Mouse (Mus musculus) bone marrow, adult 2 months (tissue): ENCODE measurements around the gene Socs4. TPM values are rescaled to one million over a fixed set of nuclear protein-coding genes. Genes with fewer than 3 reads are reported as not detected.

Experiments used
- H3K27ac ChIP-seq: fragments of 200-500 bp; 2 replicates; pipeline ENCODE4 v1.5.1; 2012; ENCODE audit warnings: low read depth, mild to moderate bottlenecking, control low read depth, inconsistent platforms, low read length; ENCODE audit not compliant: control insufficient read depth, poor library complexity, insufficient read depth
- H3K4me1 ChIP-seq: fragments of 200-500 bp; 2 replicates; pipeline ENCODE4 v1.6.1; 2011; ENCODE audit warnings: low read length; ENCODE audit not compliant: control insufficient read depth, insufficient read depth
- H3K4me3 ChIP-seq: fragments of 200-500 bp; replicated peaks from 2 replicates; pipeline ENCODE3; 2011; ENCODE audit warnings: mild to moderate bottlenecking, low read depth, low read length, control low read depth; ENCODE audit not compliant: control insufficient read depth
- CTCF ChIP-seq: fragments of 200-500 bp; IDR thresholded peaks from 2 replicates; pipeline ENCODE4 v1.5.1; 2011; ENCODE audit warnings: low read length, control low read depth; ENCODE audit not compliant: control insufficient read depth, insufficient read depth
- POLR2A ChIP-seq: fragments of 200-500 bp; IDR thresholded peaks from 2 replicates; pipeline ENCODE4 v1.6.1; 2011; ENCODE audit warnings: low read depth, mild to moderate bottlenecking, control low read depth, low read length, borderline replicate concordance; ENCODE audit not compliant: control insufficient read depth
- WGBS: fragments of 180-500 bp; shearing (Covaris S2); methylation state at CpG from one replicate; pipeline ENCODE4 v1.1.7; 2018; 5-methylcytosine and 5-hydroxymethylcytosine counted together
- polyA plus RNA-seq: library from polyadenylated mRNA; stranded (reverse); fragments of >200 nt; gene quantifications from 2 replicates; pipeline ENCODE4 v1.2.4, GENCODE M21; 2011; ENCODE audit warnings: low replicate concordance; ENCODE audit not compliant: missing spikeins, insufficient read depth, insufficient read length

Socs4 gene
- polyA plus RNA-seq, 1 experiment, result 8.6 TPM

DNA sequence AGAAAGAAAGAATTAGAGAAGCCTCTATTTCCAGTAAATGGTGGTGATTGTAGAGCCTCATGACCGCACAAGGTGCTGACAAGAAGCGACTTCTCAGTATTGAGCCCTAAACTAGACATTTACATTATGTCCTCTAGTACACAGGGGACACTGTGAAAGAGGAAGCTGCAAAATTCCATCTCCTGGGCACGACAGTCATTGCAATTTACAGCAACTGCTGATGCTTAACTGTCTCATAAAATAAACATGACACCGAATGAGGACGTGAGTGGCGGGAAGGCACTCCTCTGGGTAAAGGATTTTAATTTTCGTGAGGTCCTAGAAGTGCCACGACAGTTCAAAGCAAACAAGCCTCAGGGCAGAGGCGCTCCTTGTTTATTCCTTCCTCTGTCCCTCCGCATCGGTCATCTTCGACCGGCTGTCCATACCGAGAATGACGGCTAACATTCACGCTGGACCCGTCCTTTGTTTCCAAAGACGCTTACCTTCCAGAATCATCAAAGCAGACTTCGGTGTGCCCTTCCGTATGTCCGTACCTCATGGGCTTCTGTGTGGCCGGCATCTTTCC, 611 bp upstream of the Socs4 start:
- no peaks in the 10 kb centered on the region for H3K4me1 ChIP-seq
- peak overlapping the region; percentile 99 for H3K4me3 ChIP-seq
- WGBS, result under 1% methylated on average over 22 of the region's 22 CpGs
- TF ChIP-seq CTCF (no peak), POLR2A (no peak)
- H3K27ac ChIP-seq, result peak overlapping the region; percentile 99

DNA sequence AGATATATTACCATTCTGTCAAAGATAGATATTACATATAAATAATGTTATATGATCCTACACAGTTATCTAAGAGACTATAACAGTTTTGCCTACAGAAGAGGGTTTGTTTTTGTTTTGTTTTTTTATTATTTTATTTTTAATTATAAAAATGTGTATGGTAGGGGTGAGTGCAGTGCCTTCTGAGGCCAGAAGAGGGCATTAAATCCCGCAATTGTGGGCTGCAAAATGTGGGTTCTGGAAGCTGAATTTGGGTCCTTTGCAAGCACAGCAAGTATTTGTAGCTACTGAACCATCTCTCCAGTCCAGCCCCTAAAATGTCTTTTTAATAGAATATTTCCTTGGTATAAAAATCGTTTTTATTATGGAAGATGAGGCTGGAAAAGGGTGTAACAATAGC, 2.3 kb downstream of the Socs4 start:
- TF ChIP-seq CTCF (no peak), POLR2A (no peak)
- WGBS, result 85% methylated on average over 2 of the region's 2 CpGs

DNA sequence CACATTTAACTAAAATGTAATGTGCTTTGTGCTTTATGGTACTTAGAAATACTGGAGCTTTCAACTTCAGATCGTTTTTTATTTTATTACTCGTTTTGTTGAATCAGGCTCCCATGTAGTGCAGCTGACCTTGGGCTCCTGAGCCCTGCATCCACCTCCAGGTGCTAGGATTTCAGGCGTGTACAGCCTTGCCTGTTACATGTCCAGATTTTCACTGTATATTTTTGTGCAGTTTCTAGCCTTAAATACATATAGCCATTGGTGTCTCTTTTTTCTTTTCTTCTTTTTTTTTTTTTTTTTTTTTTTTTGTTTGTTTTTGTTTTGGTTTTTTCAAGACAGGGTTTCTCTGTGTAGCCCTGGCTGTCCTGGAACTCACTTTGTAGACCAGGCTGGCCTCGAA, 4.8 kb downstream of the Socs4 start:
- TF ChIP-seq POLR2A (no peak), CTCF (no peak)
- WGBS, result 87% methylated on average over 4 of the region's 4 CpGs
- Histone ChIP-seq H3K4me3 (no peak overlapping the region), H3K27ac (no peak overlapping the region), H3K4me1 (peaks cover 2% of the 10 kb centered on the region; the same call in 1 of the 2 replicates)

More for the DNA sequence above, 2.3 kb downstream of the Socs4 start:
- Histone ChIP-seq H3K4me3 (no peak overlapping the region), H3K4me1 (no peaks in the 10 kb centered on the region), H3K27ac (no peak overlapping the region)

DNA sequence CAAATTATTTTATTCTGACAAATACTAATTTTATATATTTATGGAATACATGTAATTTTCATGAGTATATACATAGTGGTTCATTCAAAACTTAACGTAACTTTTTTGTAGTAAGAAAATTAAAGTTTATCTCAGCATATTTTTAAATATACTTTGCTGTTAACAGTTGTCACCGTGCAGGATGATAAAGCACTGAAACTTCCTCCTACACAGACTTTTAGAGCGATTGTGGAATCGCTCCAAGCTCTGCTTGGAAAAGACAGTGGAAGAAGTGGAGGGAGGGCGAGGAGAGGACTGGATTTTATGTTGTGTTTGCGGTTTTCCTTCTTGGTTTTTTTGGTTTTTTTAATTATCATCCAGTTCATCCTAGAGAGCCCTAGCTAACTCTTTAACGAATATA, 6.8 kb downstream of the Socs4 start:
- WGBS, result 30% methylated on average over 7 of the region's 7 CpGs
- TF ChIP-seq CTCF (no peak), POLR2A (no peak)
- H3K4me3 ChIP-seq, result no peak overlapping the region
- peaks cover 2% of the 10 kb centered on the region; the same call in 1 of the 2 replicates for H3K4me1 ChIP-seq
- H3K27ac ChIP-seq, result no peak overlapping the region

DNA sequence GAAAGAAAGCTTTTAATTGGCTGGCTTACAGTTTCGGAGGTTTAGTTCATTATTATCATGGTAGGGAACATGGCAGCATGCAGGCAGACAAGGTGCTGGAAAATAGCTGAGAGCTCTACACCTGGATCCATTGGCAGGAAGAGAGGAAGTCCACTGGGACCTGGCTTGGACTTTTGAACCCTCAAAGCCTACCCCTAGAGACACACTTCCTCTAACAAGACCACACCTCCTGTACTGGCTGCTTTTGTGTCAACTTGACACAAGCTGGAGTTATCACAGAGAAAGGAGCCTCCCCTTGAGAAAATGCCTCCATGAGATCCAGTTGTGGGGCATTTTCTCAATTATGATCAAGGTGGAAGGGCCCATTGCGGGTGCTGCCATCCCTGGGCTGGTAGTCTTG, 8.5 kb downstream of the Socs4 start:
- H3K27ac ChIP-seq, result no peak overlapping the region
- H3K4me1 ChIP-seq, result peaks cover 2% of the 10 kb centered on the region; the same call in 1 of the 2 replicates
- no peak for TF ChIP-seq CTCF
- no peak for TF ChIP-seq POLR2A
- no peak overlapping the region for H3K4me3 ChIP-seq
- WGBS, result 89% methylated on average over 2 of the region's 2 CpGs

DNA sequence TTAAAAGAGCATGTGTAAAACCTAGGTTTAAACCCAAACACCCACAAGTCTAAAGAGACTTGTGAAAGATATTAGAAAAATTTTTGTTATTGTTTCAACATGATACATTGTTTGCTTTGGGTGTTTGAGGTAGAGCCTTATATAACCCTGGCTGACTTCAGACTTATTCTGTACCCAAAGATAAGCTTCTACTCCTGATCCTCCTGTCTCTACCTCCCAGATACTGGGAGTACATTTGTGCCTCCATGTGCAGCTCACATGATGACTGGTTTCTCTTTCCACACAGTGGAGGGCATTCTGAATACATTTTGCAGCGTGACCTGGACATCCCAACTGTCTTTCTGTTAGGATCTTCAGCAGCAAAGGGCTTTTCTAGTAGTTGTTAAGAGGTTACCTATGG, 9.5 kb downstream of the Socs4 start:
- peaks cover 2% of the 10 kb centered on the region; the same call in 1 of the 2 replicates for H3K4me1 ChIP-seq
- no peak overlapping the region for H3K4me3 ChIP-seq
- no peak for TF ChIP-seq CTCF
- no peak for TF ChIP-seq POLR2A
- H3K27ac ChIP-seq, result no peak overlapping the region
- WGBS, result 80% methylated on average over 1 of the region's 1 CpGs

DNA sequence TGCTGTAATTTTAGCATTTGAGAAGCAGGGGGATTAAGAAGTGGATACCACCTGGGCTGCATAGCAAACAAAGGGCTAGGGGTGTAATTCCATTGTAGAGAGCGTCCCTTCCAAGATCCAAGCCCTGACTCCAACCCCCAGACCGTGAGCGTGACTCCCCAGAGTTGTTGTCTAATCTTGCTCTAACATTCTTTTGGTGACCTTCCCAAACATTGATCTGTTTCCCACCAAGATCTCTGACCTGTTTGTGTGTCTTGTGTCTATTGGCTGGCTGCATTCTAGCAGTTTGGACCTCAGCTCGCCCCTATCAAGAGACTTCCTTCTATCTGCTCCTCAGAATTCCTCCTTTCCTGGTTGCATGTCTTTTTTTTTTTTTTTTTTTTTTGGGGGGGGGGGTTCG, 10.3 kb downstream of the Socs4 start:
- Histone ChIP-seq H3K27ac (no peak overlapping the region), H3K4me1 (peaks cover 2% of the 10 kb centered on the region; the same call in 1 of the 2 replicates), H3K4me3 (no peak overlapping the region)
- 81% methylated on average over 5 of the region's 5 CpGs for WGBS
- TF ChIP-seq CTCF (no peak), POLR2A (no peak)

DNA sequence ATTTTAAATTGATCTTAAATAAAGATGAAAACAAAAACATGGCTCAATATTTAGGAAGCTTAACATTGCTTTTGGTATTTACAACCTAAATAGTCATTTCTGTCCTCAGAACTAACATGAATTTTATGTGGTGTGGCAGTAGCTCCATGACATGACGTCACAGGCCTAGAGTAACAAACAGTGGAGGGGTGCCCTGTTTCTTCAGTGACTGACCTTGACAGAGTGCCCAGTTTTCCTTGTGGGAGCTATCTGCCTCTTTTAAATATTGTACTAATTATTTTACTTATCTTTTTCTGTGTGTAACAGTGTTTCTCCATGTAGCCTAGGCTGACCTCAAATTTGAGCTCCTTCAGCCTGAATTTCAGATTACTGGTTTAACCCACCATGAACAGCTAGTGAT, 15.0 kb downstream of the Socs4 start:
- Histone ChIP-seq H3K4me3 (no peak overlapping the region), H3K27ac (no peak overlapping the region), H3K4me1 (no peaks in the 10 kb centered on the region; the same call in 1 of the 2 replicates)
- no peak for TF ChIP-seq CTCF
- TF ChIP-seq POLR2A, result no peak
- WGBS, result 92% methylated on average over 1 of the region's 1 CpGs

DNA sequence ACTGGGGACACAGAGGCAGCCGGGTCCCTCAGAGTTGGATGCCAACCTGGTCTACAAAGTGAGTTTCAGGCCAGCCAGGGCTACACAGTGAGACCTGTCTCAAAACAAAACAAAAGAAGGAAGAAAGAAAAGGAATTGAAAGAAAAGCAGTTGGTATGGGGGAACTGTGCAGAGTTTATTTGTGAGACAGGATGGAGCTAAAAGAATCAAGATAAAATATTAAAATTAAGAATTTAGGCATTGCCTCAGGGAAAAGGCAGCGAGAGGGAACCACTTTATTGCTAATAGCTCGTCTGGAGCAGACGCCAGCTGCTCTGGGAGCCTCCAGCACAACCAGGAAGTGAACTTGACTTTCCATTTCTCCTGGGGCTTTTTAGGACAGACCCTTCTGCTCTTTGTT, 17.4 kb downstream of the Socs4 start:
- TF ChIP-seq POLR2A (no peak), CTCF (no peak)
- WGBS, result 51% methylated on average over 4 of the region's 4 CpGs
- Histone ChIP-seq H3K4me3 (no peak overlapping the region), H3K4me1 (no peaks in the 10 kb centered on the region; the same call in 1 of the 2 replicates), H3K27ac (no peak overlapping the region)
